ENCODE assay signal across 18 mouse cellular contexts in the genomic region with DNA sequence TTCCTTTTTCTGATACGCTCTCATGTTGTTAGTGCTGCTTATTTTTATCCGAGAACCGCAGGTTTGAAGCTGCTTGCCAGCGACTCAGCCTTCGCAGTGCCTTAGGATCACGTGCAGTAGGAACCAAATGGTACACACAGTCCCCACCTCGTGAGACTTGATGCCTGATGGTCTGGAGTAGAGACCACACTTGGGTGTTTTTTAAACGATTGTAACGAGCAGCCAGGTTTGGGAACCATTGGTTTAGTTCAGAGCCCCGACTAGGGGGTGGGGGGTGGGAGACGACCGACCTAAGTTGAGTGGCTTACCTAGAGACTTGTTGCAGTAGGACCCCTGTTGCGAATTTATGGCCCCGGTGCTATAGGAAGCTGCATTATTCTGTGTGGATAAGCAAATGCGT. TPM values are rescaled to one million over a fixed set of nuclear protein-coding genes. Genes with fewer than 3 reads are reported as not detected.
DNase-seq lines count a peak whose midpoint lies in the region; ATAC-seq and TF ChIP-seq lines count a peak whose summit lies in the region.
"Had no signal": no experiment of that assay in that cellular context is flagged by ENCODE, and none has a peak within 500 bp of the region (broad histone marks: within the 10 kb centered on the region; RNA-seq: fewer than 3 reads in every experiment).

No protein-coding gene starts in this region.

- no peaks in the 10 kb centered on the region for H3K9me3 ChIP-seq in forebrain, embryonic 13.5 days (replicated peaks)
- H3K9me3 ChIP-seq in forebrain, embryonic 11.5 days (ENCODE audit: control insufficient read depth, low read length): no peaks in the 10 kb centered on the region
- H3K9me3 ChIP-seq in midbrain, embryonic 12.5 days: no peaks in the 10 kb centered on the region
- no peaks in the 10 kb centered on the region for H3K9me3 ChIP-seq in midbrain, embryonic 16.5 days (replicated peaks; ENCODE audit: control insufficient read depth, low read length, poor library complexity, severe bottlenecking)
- no peaks in the 10 kb centered on the region for H3K9me3 ChIP-seq in neural tube, embryonic 15.5 days (replicated peaks)
- H3K9me3 ChIP-seq: embryonic facial prominence, embryonic 15.5 days; midbrain, embryonic 10.5 days had no signal

- H3K4me2 ChIP-seq in forebrain, embryonic 13.5 days: no peak overlapping the region
- H3K4me2 ChIP-seq in forebrain, embryonic 11.5 days (ENCODE audit: low read depth, low read length, severe bottlenecking): no peak overlapping the region
- no peak overlapping the region for H3K4me2 ChIP-seq in midbrain, embryonic 12.5 days (replicated peaks)
- H3K4me2 ChIP-seq in midbrain, embryonic 16.5 days (ENCODE audit: low read length): no peak overlapping the region
- H3K4me2 ChIP-seq in neural tube, embryonic 15.5 days: peak overlapping the region; percentile 5; the same call in 1 of the 2 replicates
- H3K4me2 ChIP-seq: embryonic facial prominence, embryonic 15.5 days; heart, embryonic 11.5 days had no signal

- TF ChIP-seq POLR2A in kidney, adult 2 months (IDR thresholded peaks at IDR 0.05; ENCODE audit: low read depth, low read length): no peak

- H3K9ac ChIP-seq in forebrain, embryonic 13.5 days: no peak overlapping the region
- no peak overlapping the region for H3K9ac ChIP-seq in forebrain, embryonic 11.5 days (ENCODE audit: low read length)
- H3K9ac ChIP-seq in midbrain, embryonic 12.5 days (replicated peaks): no peak overlapping the region
- no peak overlapping the region for H3K9ac ChIP-seq in midbrain, embryonic 16.5 days (ENCODE audit: low read depth, low read length)
- no peak overlapping the region for H3K9ac ChIP-seq in neural tube, embryonic 15.5 days (replicated peaks)
- H3K9ac ChIP-seq: embryonic facial prominence, embryonic 15.5 days had no signal

- ATAC-seq in forebrain, embryonic 13.5 days: peak; percentile 36; the same call in 1 of the 2 replicates
- no peak for ATAC-seq in forebrain, embryonic 11.5 days (replicated peaks; ENCODE audit: low FRiP score)
- ATAC-seq in midbrain, embryonic 12.5 days (ENCODE audit: low FRiP score, low read depth): peak; percentile 56; the same call in 1 of the 2 replicates
- no peak for ATAC-seq in midbrain, embryonic 16.5 days
- ATAC-seq in neural tube, embryonic 15.5 days (ENCODE audit: low FRiP score): no peak
- ATAC-seq: intestine, postnatal 0 days; lung, postnatal 0 days had no signal

- no peak for TF ChIP-seq CTCF in kidney, adult 2 months (conservative IDR thresholded peaks at IDR 0.05; ENCODE audit: insufficient read depth, insufficient read length, low read depth, low read length)

- no peaks in the 10 kb centered on the region for H3K4me1 ChIP-seq in forebrain, embryonic 13.5 days
- no peaks in the 10 kb centered on the region for H3K4me1 ChIP-seq in forebrain, embryonic 11.5 days (replicated peaks; ENCODE audit: control insufficient read depth, insufficient read depth, low read length)
- H3K4me1 ChIP-seq in kidney, adult 2 months (ENCODE audit: control insufficient read depth, insufficient read depth, low read length): peaks cover 8% of the 10 kb centered on the region; the same call in 1 of the 2 replicates
- no peaks in the 10 kb centered on the region for H3K4me1 ChIP-seq in midbrain, embryonic 12.5 days
- no peaks in the 10 kb centered on the region for H3K4me1 ChIP-seq in midbrain, embryonic 16.5 days (ENCODE audit: control insufficient read depth, insufficient read depth, low read length)
- H3K4me1 ChIP-seq in neural tube, embryonic 15.5 days: no peaks in the 10 kb centered on the region
- H3K4me1 ChIP-seq: embryonic facial prominence, embryonic 15.5 days had no signal

- no peaks in the 10 kb centered on the region for H3K27me3 ChIP-seq in forebrain, embryonic 13.5 days
- H3K27me3 ChIP-seq in forebrain, embryonic 11.5 days (ENCODE audit: control insufficient read depth, insufficient read depth, low read length): no peaks in the 10 kb centered on the region
- no peaks in the 10 kb centered on the region for H3K27me3 ChIP-seq in kidney, adult 2 months (replicated peaks; ENCODE audit: control insufficient read depth, insufficient read depth, low read length)
- H3K27me3 ChIP-seq in midbrain, embryonic 12.5 days: no peaks in the 10 kb centered on the region
- H3K27me3 ChIP-seq in midbrain, embryonic 16.5 days (ENCODE audit: control insufficient read depth, insufficient read depth, low read depth, low read length): no peaks in the 10 kb centered on the region
- H3K27me3 ChIP-seq in neural tube, embryonic 15.5 days (replicated peaks): no peaks in the 10 kb centered on the region
- H3K27me3 ChIP-seq: embryonic facial prominence, embryonic 15.5 days had no signal

- 63% methylated on average over 15 of the region's 15 CpGs for WGBS in forebrain, embryonic 13.5 days
- WGBS in forebrain, embryonic 11.5 days: 70% methylated on average over 15 of the region's 15 CpGs
- 38% methylated on average over 15 of the region's 15 CpGs for WGBS in kidney, adult 2 months
- WGBS in midbrain, embryonic 12.5 days: 77% methylated on average over 15 of the region's 15 CpGs
- 65% methylated on average over 15 of the region's 15 CpGs for WGBS in midbrain, embryonic 16.5 days
- WGBS in neural tube, embryonic 15.5 days: 42% methylated on average over 15 of the region's 15 CpGs

- no peak overlapping the region for H3K4me3 ChIP-seq in forebrain, embryonic 13.5 days
- no peak overlapping the region for H3K4me3 ChIP-seq in forebrain, embryonic 11.5 days (ENCODE audit: low read depth, low read length)
- H3K4me3 ChIP-seq in kidney, adult 2 months (ENCODE audit: insufficient read depth, low read depth, low read length): no peak overlapping the region
- H3K4me3 ChIP-seq in midbrain, embryonic 12.5 days: no peak overlapping the region
- H3K4me3 ChIP-seq in midbrain, embryonic 16.5 days (ENCODE audit: low read depth, low read length): no peak overlapping the region
- H3K4me3 ChIP-seq in neural tube, embryonic 15.5 days (replicated peaks): no peak overlapping the region
- H3K4me3 ChIP-seq: embryonic facial prominence, embryonic 15.5 days; left cerebral cortex, adult 2 months; midbrain, embryonic 10.5 days had no signal

- H3K36me3 ChIP-seq in forebrain, embryonic 13.5 days (ENCODE audit: poor library complexity, severe bottlenecking): no peaks in the 10 kb centered on the region
- no peaks in the 10 kb centered on the region for H3K36me3 ChIP-seq in forebrain, embryonic 11.5 days (ENCODE audit: control insufficient read depth, insufficient read depth, low read length)
- peaks cover 2% of the 10 kb centered on the region for H3K36me3 ChIP-seq in kidney, adult 2 months (ENCODE audit: control insufficient read depth, insufficient read depth, low read length)
- H3K36me3 ChIP-seq in midbrain, embryonic 12.5 days: no peaks in the 10 kb centered on the region
- no peaks in the 10 kb centered on the region for H3K36me3 ChIP-seq in midbrain, embryonic 16.5 days (ENCODE audit: control insufficient read depth, insufficient read depth, low read length)
- no peaks in the 10 kb centered on the region for H3K36me3 ChIP-seq in neural tube, embryonic 15.5 days
- H3K36me3 ChIP-seq: embryonic facial prominence, embryonic 15.5 days; midbrain, embryonic 10.5 days had no signal

- DNase-seq in forebrain, embryonic 11.5 days (ENCODE audit: low spot score): no peak
- DNase-seq in kidney, adult 2 months: no peak
- DNase-seq in kidney, adult 11 months: no peak
- no peak for DNase-seq in adrenal gland, postnatal 10 days
- DNase-seq: cerebellum, adult 11-12 months; gastrocnemius, postnatal 14 days; right cerebral cortex, postnatal 4 days had no signal

- no peak overlapping the region for H3K27ac ChIP-seq in forebrain, embryonic 13.5 days
- no peak overlapping the region for H3K27ac ChIP-seq in forebrain, embryonic 11.5 days (ENCODE audit: low read depth, low read length)
- peak overlapping the region; percentile 52; the same call in 1 of the 2 replicates for H3K27ac ChIP-seq in kidney, adult 2 months (ENCODE audit: insufficient read depth, low read depth, low read length)
- no peak overlapping the region for H3K27ac ChIP-seq in midbrain, embryonic 12.5 days (replicated peaks)
- H3K27ac ChIP-seq in midbrain, embryonic 16.5 days (ENCODE audit: low read length): no peak overlapping the region
- no peak overlapping the region for H3K27ac ChIP-seq in neural tube, embryonic 15.5 days (replicated peaks)
- H3K27ac ChIP-seq: embryonic facial prominence, embryonic 15.5 days; left cerebral cortex, adult 2 months; midbrain, embryonic 10.5 days had no signal

RNA-seq across cellular contexts. Expression of a gene that starts 43.1 kb away (rescaled TPM):
- 13.2 and 13.9 TPM in 2 replicates for polyA plus RNA-seq in forebrain, embryonic 13.5 days (2015; fragmentation: Nextera tagmentation; extraction: Ambion mirVana)
- polyA plus RNA-seq in forebrain, embryonic 11.5 days (2014; fragmentation: Nextera tagmentation; extraction: Ambion mirVana): 21.7 and 26.1 TPM in 2 replicates
- 10.9 and 11.2 TPM in 2 replicates for polyA plus RNA-seq in kidney, adult 2 months (2012; rRNA removed)
- polyA plus RNA-seq in midbrain, embryonic 12.5 days (2016; fragmentation: Nextera tagmentation; extraction: Ambion mirVana): 13.9 and 15.2 TPM in 2 replicates
- polyA plus RNA-seq in midbrain, embryonic 16.5 days (2015; fragmentation: Nextera tagmentation; extraction: Ambion mirVana): 1.6 and 1.8 TPM in 2 replicates
- polyA plus RNA-seq in neural tube, embryonic 15.5 days (2015; fragmentation: Nextera tagmentation; extraction: Ambion mirVana): 1.0 and 3.2 TPM in 2 replicates
- 1 to 10 TPM; 2.7 to 4.1 TPM for total RNA-seq in adrenal gland, postnatal 10 days (2021)
- polyA plus RNA-seq: liver, adult 2 months had no signal

RNA-seq across cellular contexts. Expression of a gene that starts 58.8 kb away (rescaled TPM):
- 0.86 and 1.3 TPM in 2 replicates for polyA plus RNA-seq in forebrain, embryonic 13.5 days (2015; fragmentation: Nextera tagmentation; extraction: Ambion mirVana)
- polyA plus RNA-seq in forebrain, embryonic 11.5 days (2014; fragmentation: Nextera tagmentation; extraction: Ambion mirVana): 1.1 and 1.4 TPM in 2 replicates
- polyA plus RNA-seq in kidney, adult 2 months (2012; rRNA removed): 17.2 and 20.9 TPM in 2 replicates
- polyA plus RNA-seq in midbrain, embryonic 12.5 days (2016; fragmentation: Nextera tagmentation; extraction: Ambion mirVana): 0.52 and 0.85 TPM in 2 replicates
- polyA plus RNA-seq in midbrain, embryonic 16.5 days (2015; fragmentation: Nextera tagmentation; extraction: Ambion mirVana): 1.9 and 2.3 TPM in 2 replicates
- polyA plus RNA-seq in neural tube, embryonic 15.5 days (2015; fragmentation: Nextera tagmentation; extraction: Ambion mirVana): 2.0 and 4.0 TPM in 2 replicates
- total RNA-seq in adrenal gland, postnatal 10 days (2021): 1 to 10 TPM; 2.3 to 2.4 TPM

Comparison
In these comparisons a context has a peak if more than half of its experiments do, and no peak if none do; other contexts are left out.
1. ATAC-seq: peak in forebrain, embryonic 13.5 days (single experiment) and midbrain, embryonic 12.5 days (single experiment); none in forebrain, embryonic 11.5 days (single experiment), midbrain, embryonic 16.5 days (single experiment) and neural tube, embryonic 15.5 days (single experiment).